Mouse (Mus musculus) limb, embryonic 14.5 days (tissue): ENCODE data around the gene Zdhhc16. TPM values are rescaled to one million over a fixed set of nuclear protein-coding genes. Genes with fewer than 3 reads are reported as not detected.

Experiments
- ATAC-seq: fragments of 200-750 bp; cut with Nextera tagmentation; 2 replicates; pipeline ENCODE4 v1.8.0; 2017; ENCODE audit warnings: low read depth, moderate number of reproducible peaks, moderate TSS enrichment; ENCODE audit not compliant: low FRiP score
- DNase-seq: peaks from one replicate; pipeline ENCODE4 v3.0.0-alpha.2; 2015; ENCODE audit warnings: low spot score
- H3K27ac ChIP-seq: fragments of 300-500 bp; sonication (generic); replicated peaks from 2 replicates; pipeline ENCODE4 v1.5.1; 2014; ENCODE audit warnings: low read depth, mild to moderate bottlenecking, low read length, moderate library complexity, mixed read lengths
- H3K27me3 ChIP-seq: fragments of 300-500 bp; sonication (generic); 2 replicates; pipeline ENCODE4 v1.6.1; 2014; ENCODE audit warnings: low read length, mixed read lengths; ENCODE audit not compliant: control insufficient read depth, insufficient read depth
- H3K36me3 ChIP-seq: fragments of 300-500 bp; sonication (generic); 2 replicates; pipeline ENCODE4 v1.6.1; 2014; ENCODE audit warnings: mild to moderate bottlenecking, low read length, moderate library complexity, mixed read lengths; ENCODE audit not compliant: control insufficient read depth, insufficient read depth
- H3K4me1 ChIP-seq: fragments of 300-500 bp; sonication (generic); 2 replicates; pipeline ENCODE4 v1.6.1; 2014; ENCODE audit warnings: antibody characterized with exemption, low read length, mixed read lengths; ENCODE audit not compliant: control insufficient read depth, insufficient read depth
- H3K4me2 ChIP-seq: fragments of 300-500 bp; sonication (generic); replicated peaks from 2 replicates; pipeline ENCODE4 v1.6.1; 2014; ENCODE audit warnings: low read depth, mild to moderate bottlenecking, low read length, moderate library complexity; ENCODE audit not compliant: severe bottlenecking
- H3K4me3 ChIP-seq: fragments of 300-500 bp; sonication (generic); replicated peaks from 2 replicates; pipeline ENCODE4 v1.5.1; 2014; ENCODE audit warnings: low read length
- H3K9ac ChIP-seq: fragments of 300-500 bp; sonication (generic); 2 replicates; pipeline ENCODE4 v1.6.1; 2014; ENCODE audit warnings: mild to moderate bottlenecking, low read depth, low read length, moderate library complexity; ENCODE audit not compliant: severe bottlenecking
- H3K9me3 ChIP-seq: fragments of 300-500 bp; sonication (generic); 2 replicates; pipeline ENCODE4 v1.6.1; 2016; ENCODE audit warnings: low read length; ENCODE audit not compliant: control insufficient read depth
- POLR2A ChIP-seq: fragments of 200-500 bp; IDR thresholded peaks from 2 replicates; pipeline ENCODE4 v1.8.0; 2012; ENCODE audit warnings: inconsistent platforms, mild to moderate bottlenecking, moderate library complexity, borderline replicate concordance; ENCODE audit not compliant: insufficient read depth, insufficient read length; ENCODE audit errors: extremely low read depth
- WGBS: fragments of 180-500 bp; shearing (Covaris S2); extraction: QIAGEN DNeasy Blood & Tissue Kit; methylation state at CpG from one replicate; pipeline ENCODE4 v1.1.7; 2014; 5-methylcytosine and 5-hydroxymethylcytosine counted together
- polyA plus RNA-seq, 2 experiments: library from polyadenylated mRNA; depleted of rRNA in 1 of 2; stranded (reverse) in 1 of 2; unstranded in 1 of 2; fragments of >200 nt; fragmentation: Nextera tagmentation in 1 of 2; extraction: Ambion mirVana in 1 of 2; gene quantifications; 2 replicates each; pipeline versions ENCODE4 v1.2.1 to v1.2.3; 2012 to 2014

Zdhhc16 gene
- polyA plus RNA-seq, 2 experiments = 79.2 to 114 TPM

GRCm38 (mm10) chr19:41938539-41938938 lies 5.3 kb downstream of the Zdhhc16 start:
- H3K4me1 ChIP-seq = peaks cover 7% of the 10 kb centered on the region; the same call in 1 of the 2 replicates
- H3K9ac ChIP-seq = no peak overlapping the region
- no peaks in the 10 kb centered on the region for H3K9me3 ChIP-seq
- H3K4me2 ChIP-seq = no peak overlapping the region
- ATAC-seq (no peak), DNase-seq (no peak)
- no peak for TF ChIP-seq POLR2A
- no peak overlapping the region for H3K4me3 ChIP-seq
- peaks cover 63% of the 10 kb centered on the region for H3K36me3 ChIP-seq
- 91% methylated on average over 5 of the region's 5 CpGs for WGBS
- no peak overlapping the region for H3K27ac ChIP-seq
- H3K27me3 ChIP-seq = no peaks in the 10 kb centered on the region

- H3K9me3 ChIP-seq = no peaks in the 10 kb centered on the region
- no peak overlapping the region for H3K9ac ChIP-seq
- TF ChIP-seq POLR2A = no peak
Measured at GRCm38 (mm10) chr19:41943841-41944240, 10.6 kb downstream of the Zdhhc16 start.

GRCm38 (mm10) chr19:41952287-41952686 lies 19.0 kb downstream of the Zdhhc16 start:
- Histone ChIP-seq H3K4me3 (no peak overlapping the region), H3K9ac (no peak overlapping the region), H3K4me2 (no peak overlapping the region), H3K4me1 (no peaks in the 10 kb centered on the region), H3K27ac (no peak overlapping the region), H3K36me3 (peaks cover 98% of the 10 kb centered on the region), H3K27me3 (no peaks in the 10 kb centered on the region), H3K9me3 (no peaks in the 10 kb centered on the region)
- 82% methylated on average over 4 of the region's 4 CpGs for WGBS
- ATAC-seq (peak; percentile 38; the same call in 1 of the 2 replicates), DNase-seq (peak; percentile 18)
- no peak for TF ChIP-seq POLR2A

More at GRCm38 (mm10) chr19:41943841-41944240, 10.6 kb downstream of the Zdhhc16 start:
- no peak for DNase-seq
- H3K36me3 ChIP-seq = peaks cover 93% of the 10 kb centered on the region
- H3K27me3 ChIP-seq = no peaks in the 10 kb centered on the region
- H3K4me1 ChIP-seq = no peaks in the 10 kb centered on the region
- ATAC-seq = no peak
- H3K4me3 ChIP-seq = no peak overlapping the region
- H3K27ac ChIP-seq = no peak overlapping the region
- H3K4me2 ChIP-seq = no peak overlapping the region
- 90% methylated on average over 7 of the region's 7 CpGs for WGBS

GRCm38 (mm10) chr19:41953574-41953973 lies 20.3 kb downstream of the Zdhhc16 start:
- H3K4me3 ChIP-seq = no peak overlapping the region
- no peak for ATAC-seq
- no peaks in the 10 kb centered on the region for H3K9me3 ChIP-seq
- no peaks in the 10 kb centered on the region for H3K4me1 ChIP-seq
- peaks cover 91% of the 10 kb centered on the region for H3K36me3 ChIP-seq
- H3K9ac ChIP-seq = no peak overlapping the region
- H3K27me3 ChIP-seq = no peaks in the 10 kb centered on the region
- WGBS = 88% methylated on average over 3 of the region's 3 CpGs
- H3K27ac ChIP-seq = no peak overlapping the region
- no peak for TF ChIP-seq POLR2A
- H3K4me2 ChIP-seq = no peak overlapping the region
- no peak for DNase-seq

- H3K9me3 ChIP-seq = no peaks in the 10 kb centered on the region
- H3K4me1 ChIP-seq = peaks cover 6% of the 10 kb centered on the region; the same call in 1 of the 2 replicates
- no peak overlapping the region for H3K27ac ChIP-seq
- WGBS = 93% methylated on average over 7 of the region's 7 CpGs
- ATAC-seq (no peak), DNase-seq (no peak)
- H3K4me2 ChIP-seq = no peak overlapping the region
- H3K9ac ChIP-seq = no peak overlapping the region
- no peak for TF ChIP-seq POLR2A
- no peak overlapping the region for H3K4me3 ChIP-seq
- no peaks in the 10 kb centered on the region for H3K27me3 ChIP-seq
- peaks cover 45% of the 10 kb centered on the region for H3K36me3 ChIP-seq
Measured at GRCm38 (mm10) chr19:41969618-41970017, 36.3 kb downstream of the Zdhhc16 start.
